Mouse (Mus musculus) right cerebral cortex, postnatal 25 days (tissue): ENCODE data around the gene Tpm4.
"Not testable (repeated sequence)": the region's sequence is repeated elsewhere in the genome, so short reads cannot be mapped to it uniquely, and the experiment has no call there.

ENCODE experiments used
- DNase-seq: peaks from one replicate; pipeline ENCODE4 v3.0.0; 2022

Tpm4 gene

GRCm38 (mm10) chr8:72134756-72135445, at the start of gene Tpm4:
Gene Tpm4, plus strand, starts transcription at chr8:72134975.
- DNase-seq: peak; percentile 42

GRCm38 (mm10) chr8:72087611-72088010, 47.2 kb upstream of the Tpm4 start:
- DNase-seq: not testable (repeated sequence)

- DNase-seq: not testable (repeated sequence)
Measured at GRCm38 (mm10) chr8:72096721-72097120, 38.1 kb upstream of the Tpm4 start.

- DNase-seq: not testable (repeated sequence)
Measured at GRCm38 (mm10) chr8:72099377-72100103, 35.2 kb upstream of the Tpm4 start.

- no peak for DNase-seq
Measured at GRCm38 (mm10) chr8:72105165-72105564, 29.6 kb upstream of the Tpm4 start.

- DNase-seq: no peak
Measured at GRCm38 (mm10) chr8:72106740-72107139, 28.0 kb upstream of the Tpm4 start, which contains the start of gene Olfr374. Gene Olfr374, plus strand, starts transcription at chr8:72107040.

GRCm38 (mm10) chr8:72110876-72111275, 23.9 kb upstream of the Tpm4 start:
- no peak for DNase-seq

GRCm38 (mm10) chr8:72112486-72112885, 22.3 kb upstream of the Tpm4 start:
- DNase-seq: no peak

GRCm38 (mm10) chr8:72115202-72115601, 19.6 kb upstream of the Tpm4 start:
- no peak for DNase-seq

- no peak for DNase-seq
Measured at GRCm38 (mm10) chr8:72118616-72119015, 16.2 kb upstream of the Tpm4 start.

GRCm38 (mm10) chr8:72121486-72121885, 13.3 kb upstream of the Tpm4 start:
- DNase-seq: not testable (repeated sequence)

GRCm38 (mm10) chr8:72121997-72122396, 12.8 kb upstream of the Tpm4 start:
- no peak for DNase-seq

GRCm38 (mm10) chr8:72127834-72128233, 6.9 kb upstream of the Tpm4 start:
- no peak for DNase-seq

- DNase-seq: no peak
Measured at GRCm38 (mm10) chr8:72131251-72131650, 3.5 kb upstream of the Tpm4 start.

- DNase-seq: no peak
Measured at GRCm38 (mm10) chr8:72131901-72132300, 2.9 kb upstream of the Tpm4 start.

- no peak for DNase-seq
Measured at GRCm38 (mm10) chr8:72132417-72132816, 2.4 kb upstream of the Tpm4 start.

GRCm38 (mm10) chr8:72132891-72133290, 1.9 kb upstream of the Tpm4 start:
- DNase-seq: no peak

- DNase-seq: no peak
Measured at GRCm38 (mm10) chr8:72133507-72133906, 1.3 kb upstream of the Tpm4 start.

- no peak for DNase-seq
Measured at GRCm38 (mm10) chr8:72135446-72136301, 899 bp downstream of the Tpm4 start.

- DNase-seq: peak; percentile 18
Measured at GRCm38 (mm10) chr8:72136302-72136978, 1.7 kb downstream of the Tpm4 start.

- DNase-seq: no peak
Measured at GRCm38 (mm10) chr8:72137431-72137830, 2.7 kb downstream of the Tpm4 start.

- DNase-seq: no peak
Measured at GRCm38 (mm10) chr8:72138456-72138855, 3.7 kb downstream of the Tpm4 start.
